ENCODE assay signal across 18 mouse cellular contexts in the genomic region with DNA sequence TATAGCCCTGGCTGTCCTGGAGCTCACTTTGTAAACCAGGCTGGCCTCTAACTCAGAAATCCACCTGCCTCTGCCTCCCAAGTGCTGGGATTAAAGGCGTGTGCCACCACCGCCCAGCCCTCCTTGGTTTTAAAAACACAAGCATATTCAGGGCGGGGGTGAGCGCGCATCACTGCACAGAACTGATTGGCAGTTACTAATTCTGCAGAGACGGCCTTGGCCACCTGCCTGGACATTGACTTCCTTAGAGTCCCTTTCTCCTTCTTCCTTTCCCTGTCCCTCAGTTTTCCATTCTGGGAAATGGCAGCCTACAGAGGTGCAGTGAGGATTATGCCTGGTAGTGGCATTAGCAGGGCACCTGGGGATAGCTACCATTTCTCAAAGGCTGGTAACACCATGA.
"Had no signal": no experiment of that assay in that cellular context is flagged by ENCODE, and none has a peak within 500 bp of the region (broad histone marks: within the 10 kb centered on the region; RNA-seq: fewer than 3 reads in every experiment).

No protein-coding gene starts in this region.

- H3K27me3 ChIP-seq: midbrain, embryonic 12.5 days; neural tube, embryonic 13.5 days; neural tube, embryonic 15.5 days; stomach, embryonic 15.5 days had no signal

- DNase-seq: lung, adult 18-20 months; lung, embryonic 14.5 days; lung, postnatal 10 days; midbrain, embryonic 14.5 days; retina, postnatal 1 day; right cerebral cortex, adult 18-20 months; right cerebral cortex, postnatal 25 days; right cerebral cortex, postnatal 4 days; spleen, adult 18-20 months; thymus, adult 2 months; thymus, postnatal 25 days had no signal

- H3K27ac ChIP-seq: midbrain, embryonic 10.5 days; midbrain, embryonic 12.5 days; neural tube, embryonic 13.5 days; neural tube, embryonic 15.5 days; stomach, embryonic 15.5 days; stomach, postnatal 0 days had no signal

- H3K4me1 ChIP-seq: neural tube, embryonic 13.5 days had no signal

- H3K36me3 ChIP-seq: midbrain, embryonic 12.5 days; neural tube, embryonic 13.5 days; neural tube, embryonic 15.5 days; stomach, embryonic 15.5 days had no signal

- H3K4me3 ChIP-seq: midbrain, embryonic 10.5 days; midbrain, embryonic 12.5 days; myocyte; neural tube, embryonic 13.5 days; neural tube, embryonic 15.5 days; stomach, embryonic 15.5 days had no signal
